Comparison of ENCODE assay signal across 7 mouse cellular contexts in genomic region chr14:54876539-54877047, GRCm38 (mm10). TPM values are rescaled to one million over a fixed set of nuclear protein-coding genes. Genes with fewer than 3 reads are reported as not detected.
A peak's percentile ranks its signal among the peaks of the same experiment; 100 is the strongest.
DNase-seq lines count a peak whose midpoint lies in the region; ATAC-seq and TF ChIP-seq lines count a peak whose summit lies in the region.

No protein-coding gene starts in this region.

- peaks cover 8% of the 10 kb centered on the region for H3K27me3 ChIP-seq in embryonic facial prominence, embryonic 11.5 days (ENCODE audit: control insufficient read depth, insufficient read depth, low read length)
- peaks cover 32% of the 10 kb centered on the region for H3K27me3 ChIP-seq in limb, embryonic 13.5 days
- H3K27me3 ChIP-seq in midbrain, embryonic 15.5 days (replicated peaks): no peaks in the 10 kb centered on the region
- H3K27me3 ChIP-seq in spleen, adult 2 months (ENCODE audit: control insufficient read depth, insufficient read depth, low read length): peaks cover 5% of the 10 kb centered on the region; the same call in 1 of the 2 replicates

- H3K4me3 ChIP-seq in embryonic facial prominence, embryonic 11.5 days (ENCODE audit: low read depth, low read length): peak overlapping the region; percentile 68
- H3K4me3 ChIP-seq in limb, embryonic 13.5 days: peak overlapping the region; percentile 61
- H3K4me3 ChIP-seq in midbrain, embryonic 15.5 days: peak overlapping the region; percentile 62
- H3K4me3 ChIP-seq in spleen, adult 2 months (ENCODE audit: extremely low read depth, insufficient read depth, insufficient read length): peak overlapping the region; percentile 56

- H3K4me1 ChIP-seq in embryonic facial prominence, embryonic 11.5 days (ENCODE audit: control insufficient read depth, insufficient read depth, low read length): peaks cover 4% of the 10 kb centered on the region; the same call in 1 of the 2 replicates
- H3K4me1 ChIP-seq in limb, embryonic 13.5 days: peaks cover 15% of the 10 kb centered on the region
- peaks cover 17% of the 10 kb centered on the region for H3K4me1 ChIP-seq in midbrain, embryonic 15.5 days
- peaks cover 11% of the 10 kb centered on the region for H3K4me1 ChIP-seq in spleen, adult 2 months (ENCODE audit: control insufficient read depth, insufficient read depth, insufficient read length)

- TF ChIP-seq POLR2A in spleen, adult 2 months (IDR thresholded peaks at IDR 0.05; ENCODE audit: low read depth, low read length): no peak

- peak overlapping the region; percentile 78 for H3K9ac ChIP-seq in embryonic facial prominence, embryonic 11.5 days (replicated peaks; ENCODE audit: low read length)
- H3K9ac ChIP-seq in limb, embryonic 13.5 days: peak overlapping the region; percentile 71
- peak overlapping the region; percentile 78 for H3K9ac ChIP-seq in midbrain, embryonic 15.5 days

- H3K27ac ChIP-seq in embryonic facial prominence, embryonic 11.5 days (replicated peaks; ENCODE audit: low read depth, low read length): 0 out of 2 replicates have a peak overlapping the region, but pooled peaks have one; percentile 16
- H3K27ac ChIP-seq in limb, embryonic 13.5 days: 0 out of 2 replicates have a peak overlapping the region, but pooled peaks have one; percentile 22
- peak overlapping the region; percentile 92 for H3K27ac ChIP-seq in midbrain, embryonic 15.5 days
- peak overlapping the region; percentile 40; the same call in 1 of the 2 replicates for H3K27ac ChIP-seq in spleen, adult 2 months (ENCODE audit: insufficient read depth, low read length)

- ATAC-seq in embryonic facial prominence, embryonic 11.5 days (replicated peaks; ENCODE audit: insufficient number of reproducible peaks, low FRiP score, low TSS enrichment, low read depth): peak; percentile 76
- peak; percentile 84 for ATAC-seq in limb, embryonic 13.5 days (ENCODE audit: low FRiP score, low read depth)
- peak; percentile 93 for ATAC-seq in midbrain, embryonic 15.5 days (replicated peaks)

- H3K4me2 ChIP-seq in embryonic facial prominence, embryonic 11.5 days (ENCODE audit: low read depth, low read length): peak overlapping the region; percentile 100
- H3K4me2 ChIP-seq in limb, embryonic 13.5 days (replicated peaks): peak overlapping the region; percentile 97
- H3K4me2 ChIP-seq in midbrain, embryonic 15.5 days: peak overlapping the region; percentile 92

- H3K36me3 ChIP-seq in embryonic facial prominence, embryonic 11.5 days (replicated peaks; ENCODE audit: control insufficient read depth, insufficient read depth, low read depth, low read length): no peaks in the 10 kb centered on the region
- no peaks in the 10 kb centered on the region for H3K36me3 ChIP-seq in limb, embryonic 13.5 days
- no peaks in the 10 kb centered on the region for H3K36me3 ChIP-seq in midbrain, embryonic 15.5 days (replicated peaks)
- no peaks in the 10 kb centered on the region for H3K36me3 ChIP-seq in spleen, adult 2 months (ENCODE audit: control insufficient read depth, insufficient read depth, low read length)

- no peak for TF ChIP-seq CTCF in spleen, adult 2 months (IDR thresholded peaks at IDR 0.05; ENCODE audit: extremely low read depth, insufficient read depth, insufficient read length, insufficient replicate concordance)

- under 1% methylated on average over 65 of the region's 72 CpGs for WGBS in embryonic facial prominence, embryonic 11.5 days
- under 1% methylated on average over 42 of the region's 72 CpGs for WGBS in limb, embryonic 13.5 days
- WGBS in midbrain, embryonic 15.5 days: under 1% methylated on average over 67 of the region's 72 CpGs
- under 1% methylated on average over 67 of the region's 72 CpGs for WGBS in spleen, adult 2 months

- peak; percentile 96 for DNase-seq in adrenal gland, postnatal 14 days
- DNase-seq in embryonic facial prominence, embryonic 11.5 days (ENCODE audit: low spot score): peak; percentile 90
- peak; percentile 99 for DNase-seq in heart, adult 11 months
- peak; percentile 90 for DNase-seq in kidney, adult 18-20 months
- peak; percentile 38 to 63 for DNase-seq in spleen, adult 2 months (ENCODE audit: low read depth in 1 of 2, low spot score in 2 of 2)

- H3K9me3 ChIP-seq in embryonic facial prominence, embryonic 11.5 days (replicated peaks; ENCODE audit: control insufficient read depth, low read length): no peaks in the 10 kb centered on the region
- H3K9me3 ChIP-seq in limb, embryonic 13.5 days: no peaks in the 10 kb centered on the region
- H3K9me3 ChIP-seq in midbrain, embryonic 15.5 days: no peaks in the 10 kb centered on the region

RNA-seq across cellular contexts. Expression of gene Ppp1r3e, which starts 0.8 kb away (rescaled TPM):
- total RNA-seq in adrenal gland, postnatal 14 days (2021): 14.0 and 15.9 TPM in 2 replicates
- 0.33 and 0.34 TPM in 2 replicates for polyA plus RNA-seq in embryonic facial prominence, embryonic 11.5 days (2014; fragmentation: Nextera tagmentation; extraction: Ambion mirVana)
- polyA plus RNA-seq in limb, embryonic 13.5 days (2015; fragmentation: Nextera tagmentation; extraction: Ambion mirVana): 0.60 and 1.6 TPM in 2 replicates
- 3.3 and 3.4 TPM in 2 replicates for polyA plus RNA-seq in midbrain, embryonic 15.5 days (2015; fragmentation: Nextera tagmentation; extraction: Ambion mirVana)
- polyA plus RNA-seq in spleen, adult 2 months (2012; rRNA removed): 6.3 and 10.7 TPM in 2 replicates

RNA-seq across cellular contexts. Expression of gene Homez, which starts 5.8 kb away (rescaled TPM):
- 9.6 and 10.9 TPM in 2 replicates for total RNA-seq in adrenal gland, postnatal 14 days (2021)
- 13.7 and 14.5 TPM in 2 replicates for polyA plus RNA-seq in embryonic facial prominence, embryonic 11.5 days (2014; fragmentation: Nextera tagmentation; extraction: Ambion mirVana)
- 8.9 and 12.7 TPM in 2 replicates for polyA plus RNA-seq in limb, embryonic 13.5 days (2015; fragmentation: Nextera tagmentation; extraction: Ambion mirVana)
- polyA plus RNA-seq in midbrain, embryonic 15.5 days (2015; fragmentation: Nextera tagmentation; extraction: Ambion mirVana): 13.6 and 14.5 TPM in 2 replicates
- 2.8 and 4.1 TPM in 2 replicates for polyA plus RNA-seq in spleen, adult 2 months (2012; rRNA removed)

RNA-seq across cellular contexts. Expression of gene Bcl2l2, which starts 6.6 kb away (rescaled TPM):
- 43.5 and 51.9 TPM in 2 replicates for total RNA-seq in adrenal gland, postnatal 14 days (2021)
- 2.7 and 3.6 TPM in 2 replicates for polyA plus RNA-seq in embryonic facial prominence, embryonic 11.5 days (2014; fragmentation: Nextera tagmentation; extraction: Ambion mirVana)
- polyA plus RNA-seq in limb, embryonic 13.5 days (2015; fragmentation: Nextera tagmentation; extraction: Ambion mirVana): 4.0 and 4.4 TPM in 2 replicates
- 4.1 and 4.8 TPM in 2 replicates for polyA plus RNA-seq in midbrain, embryonic 15.5 days (2015; fragmentation: Nextera tagmentation; extraction: Ambion mirVana)
- 16.6 and 16.9 TPM in 2 replicates for polyA plus RNA-seq in spleen, adult 2 months (2012; rRNA removed)

RNA-seq across cellular contexts. Expression of gene Gm20521, which starts 6.6 kb away (rescaled TPM):
- 1.7 and 7.0 TPM in 2 replicates for total RNA-seq in adrenal gland, postnatal 14 days (2021)
- 0.38 TPM in 1 of 2 replicates, not detected in the other for polyA plus RNA-seq in embryonic facial prominence, embryonic 11.5 days (2014; fragmentation: Nextera tagmentation; extraction: Ambion mirVana)
- 0.13 and 0.42 TPM in 2 replicates for polyA plus RNA-seq in limb, embryonic 13.5 days (2015; fragmentation: Nextera tagmentation; extraction: Ambion mirVana)
- polyA plus RNA-seq in midbrain, embryonic 15.5 days (2015; fragmentation: Nextera tagmentation; extraction: Ambion mirVana): not detected in 2 replicates
- 3.1 TPM in 1 of 2 replicates, not detected in the other for polyA plus RNA-seq in spleen, adult 2 months (2012; rRNA removed)

RNA-seq across cellular contexts. Expression of gene Pabpn1, which starts 15.7 kb away (rescaled TPM):
- total RNA-seq in adrenal gland, postnatal 14 days (2021): 154 and 191 TPM in 2 replicates
- polyA plus RNA-seq in embryonic facial prominence, embryonic 11.5 days (2014; fragmentation: Nextera tagmentation; extraction: Ambion mirVana): 149 and 167 TPM in 2 replicates
- polyA plus RNA-seq in limb, embryonic 13.5 days (2015; fragmentation: Nextera tagmentation; extraction: Ambion mirVana): 139 TPM in 2 replicates
- polyA plus RNA-seq in midbrain, embryonic 15.5 days (2015; fragmentation: Nextera tagmentation; extraction: Ambion mirVana): 183 and 192 TPM in 2 replicates
- 73.3 and 76.7 TPM in 2 replicates for polyA plus RNA-seq in spleen, adult 2 months (2012; rRNA removed)

Comparison
In these comparisons a context has a peak if more than half of its experiments do, and no peak if none do; other contexts are left out.
1. Peak in every context shown above with its lines: DNase-seq, ATAC-seq, H3K4me3 ChIP-seq and H3K27ac ChIP-seq.
2. H3K27ac ChIP-seq: peak in every context shown above with its lines; median percentile 92 in midbrain, embryonic 15.5 days; 40 in spleen, adult 2 months; 22 in limb, embryonic 13.5 days; 16 in embryonic facial prominence, embryonic 11.5 days.